Mouse (Mus musculus): Measurements from ENCODE around the gene Ccdc114.
"Not testable (repeated sequence)": the region's sequence is repeated elsewhere in the genome, so short reads cannot be mapped to it uniquely, and the experiment has no call there.

Ccdc114 gene

DNA sequence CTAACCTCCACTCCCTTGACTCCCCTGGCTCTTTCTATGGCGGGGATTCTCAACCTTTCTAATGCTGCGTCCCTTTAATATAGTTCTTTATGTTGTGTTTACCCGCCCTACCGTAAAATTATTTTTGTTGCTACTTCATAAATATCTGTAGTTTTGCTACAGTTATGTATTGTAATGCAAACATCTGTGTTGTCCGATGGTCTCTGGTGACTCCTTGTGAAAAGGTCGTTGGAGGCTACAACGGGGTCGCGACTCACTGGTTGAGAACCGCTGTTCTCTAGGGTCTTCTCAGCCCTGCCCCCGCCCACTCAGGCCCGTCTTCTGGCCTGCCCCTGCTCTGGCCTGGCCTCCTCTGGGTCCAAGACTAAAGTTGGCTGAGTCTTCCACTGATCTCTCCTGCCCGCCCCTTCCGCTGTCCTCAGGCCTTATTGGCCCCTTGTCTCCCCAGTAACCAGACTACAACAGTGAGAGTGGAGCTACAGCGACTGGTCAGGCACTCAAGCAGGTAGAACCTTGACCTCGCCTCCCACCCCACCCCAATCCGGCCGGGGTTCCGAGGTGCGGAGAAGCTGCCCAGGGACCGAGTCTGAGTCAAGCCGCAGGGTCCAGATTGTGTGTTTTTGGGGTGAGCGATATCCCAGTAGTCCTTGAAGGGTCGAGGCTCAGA is at the start of gene Ccdc114:
Gene Ccdc114, plus strand, starts transcription at position 311 of the 667 bp plus-strand sequence.
- DNase-seq (ENCODE audit: low spot score in 2 of 2): peak; percentile 76 to 81

DNA sequence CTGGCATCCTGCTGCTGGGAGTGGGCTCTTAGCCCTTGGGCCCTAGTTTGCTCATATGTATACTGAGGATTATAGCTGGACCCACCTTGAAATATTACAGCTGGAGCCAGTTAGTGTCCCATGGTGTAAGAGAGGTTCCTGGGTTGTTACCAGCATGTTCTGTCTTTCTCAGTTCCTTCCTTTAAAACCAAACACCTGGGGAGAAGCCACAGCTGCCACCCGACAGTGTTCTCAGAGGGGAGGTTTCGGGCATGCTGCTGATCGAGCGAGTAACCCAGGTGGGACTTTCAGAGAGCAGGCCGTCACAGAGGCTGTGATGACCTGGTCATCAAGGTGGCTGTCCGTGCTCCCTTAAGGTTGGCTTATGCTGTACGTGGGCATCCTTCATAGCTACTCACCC is 47.0 kb upstream of the Ccdc114 start:
- DNase-seq (ENCODE audit: low spot score in 2 of 2): peak in 1 of 2 experiments; percentile 13

DNA sequence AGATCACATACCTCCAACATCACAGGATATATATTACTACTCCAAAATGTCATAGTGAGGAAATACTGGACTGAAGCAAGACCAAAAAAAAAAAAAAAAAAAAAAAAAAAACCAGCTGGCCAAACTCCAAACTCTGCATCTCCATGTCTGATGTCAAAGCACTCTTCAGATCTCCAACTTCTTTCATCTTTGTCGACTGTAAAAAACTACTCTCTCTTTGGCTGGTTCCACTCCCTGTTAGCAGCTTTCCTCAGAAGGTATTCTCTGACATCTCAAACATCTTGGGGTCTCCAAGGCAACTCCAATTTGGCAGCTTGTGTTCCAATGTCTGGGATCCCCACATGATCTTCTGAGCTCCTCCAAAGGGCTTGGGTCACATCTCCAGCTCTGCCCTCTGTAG is 45.6 kb upstream of the Ccdc114 start, which contains the start of gene Grin2d:
Gene Grin2d, minus strand, starts transcription at position 101 of the 400 bp plus-strand sequence.
- not testable (repeated sequence) for DNase-seq (ENCODE audit: low spot score in 2 of 2)

DNA sequence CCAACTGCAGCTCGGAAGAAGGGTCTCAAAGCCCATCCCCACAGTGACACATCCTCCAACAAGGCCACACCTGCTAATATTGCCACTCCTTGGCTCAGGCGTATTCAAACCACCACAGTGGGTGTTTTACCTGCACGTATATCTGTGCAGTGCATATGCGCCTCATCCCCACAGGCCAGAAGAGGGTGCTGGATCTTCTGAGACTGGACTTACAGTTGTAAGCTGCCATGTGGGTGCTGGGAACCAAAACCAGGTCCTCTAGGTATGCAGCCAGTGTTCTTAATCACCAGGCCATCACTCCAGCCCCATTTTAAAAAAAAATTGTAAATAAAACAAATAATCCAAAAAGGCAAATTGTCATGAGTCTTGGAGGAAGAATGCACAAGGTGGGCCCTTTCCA is 43.3 kb upstream of the Ccdc114 start:
- no peak for DNase-seq (ENCODE audit: low spot score in 2 of 2)

DNA sequence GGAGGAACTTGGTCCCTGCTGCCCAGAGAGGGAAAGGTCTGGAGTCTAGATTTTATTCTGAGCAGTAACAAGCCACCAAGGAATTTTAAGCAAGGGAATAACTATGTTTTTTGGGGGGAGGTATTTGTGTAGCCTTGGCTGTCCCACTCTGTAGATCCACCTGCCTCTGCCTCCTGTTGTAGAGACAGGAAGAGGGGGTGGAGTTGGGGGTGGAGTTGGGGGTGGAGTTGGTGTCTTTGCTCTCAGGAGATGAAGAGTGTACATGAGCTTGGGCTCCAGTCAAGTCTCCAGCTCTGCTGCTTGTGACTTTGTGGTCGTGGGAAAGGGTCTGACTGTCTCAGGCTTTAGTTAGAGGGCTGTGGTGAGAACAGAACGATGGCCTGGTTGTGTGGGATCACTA is 42.9 kb upstream of the Ccdc114 start:
- DNase-seq (ENCODE audit: low spot score in 2 of 2): no peak

DNA sequence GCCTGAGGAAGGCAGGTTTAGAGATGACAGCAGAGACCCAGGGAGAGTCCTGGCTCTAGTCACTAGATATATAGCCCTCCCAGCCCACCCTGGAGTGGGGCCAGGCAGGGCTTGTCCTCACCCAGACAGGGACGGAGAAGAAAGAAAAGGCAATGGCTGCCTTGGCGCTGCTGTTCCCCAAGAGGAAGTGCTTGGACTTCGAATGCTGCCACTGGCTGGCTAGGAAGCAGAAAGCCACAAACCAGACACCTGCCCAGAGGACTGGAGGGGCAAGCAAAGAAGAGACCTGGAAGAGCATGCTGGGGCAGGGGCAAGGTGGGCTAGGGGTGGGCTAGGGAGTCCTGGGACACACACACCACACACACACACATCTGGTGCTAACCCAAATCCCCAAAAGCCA is 36.6 kb upstream of the Ccdc114 start:
- no peak for DNase-seq (ENCODE audit: low spot score in 2 of 2)

DNA sequence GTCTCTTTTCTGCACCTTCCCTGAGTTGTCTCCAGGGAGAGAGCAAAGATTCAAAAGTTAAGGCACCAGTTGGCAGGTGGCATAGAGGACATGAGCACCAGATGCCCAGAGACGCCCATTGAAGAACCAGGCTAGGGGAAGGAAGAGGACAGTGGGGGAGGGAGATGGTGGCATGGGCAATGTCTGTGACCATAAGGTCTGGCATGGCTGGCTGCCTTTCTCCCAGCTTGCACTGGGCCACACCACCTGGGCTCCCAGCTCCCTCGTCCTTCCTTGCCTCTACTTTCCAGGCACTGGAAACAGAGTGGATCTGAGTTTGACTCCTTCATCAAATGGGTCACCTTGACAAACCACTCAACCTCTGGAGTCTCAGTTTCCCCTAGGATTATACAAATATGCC is 31.2 kb upstream of the Ccdc114 start:
- DNase-seq (ENCODE audit: low spot score in 2 of 2): no peak

DNA sequence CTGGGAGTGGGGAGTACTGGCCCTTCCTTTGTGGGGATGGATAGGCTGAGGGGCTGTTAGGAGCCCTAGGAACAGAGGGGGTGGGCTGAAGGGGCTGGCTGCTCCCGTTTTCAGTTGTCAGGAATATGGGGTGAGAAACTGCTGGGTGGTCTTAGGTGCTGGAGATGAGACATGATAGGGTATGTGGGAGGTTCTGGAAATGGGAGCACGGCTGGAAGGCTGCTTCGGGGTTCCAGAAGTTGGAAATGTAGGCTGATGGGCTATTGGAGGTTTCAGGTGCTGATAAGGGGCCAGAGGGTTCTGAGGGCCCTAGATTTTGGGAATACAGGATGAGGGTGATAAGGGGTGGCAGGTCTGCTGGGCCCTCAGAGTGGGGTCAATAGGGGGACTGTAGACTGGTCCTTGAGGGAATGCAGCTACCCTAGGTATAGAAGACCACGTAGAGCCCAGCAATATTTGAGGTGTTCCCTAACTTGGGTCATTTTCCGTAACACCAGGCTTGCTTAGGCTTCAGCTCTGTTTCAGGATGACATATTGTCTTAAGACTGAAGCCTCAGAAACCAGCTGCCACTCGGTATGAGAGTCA is 27.8 kb upstream of the Ccdc114 start:
- no peak for DNase-seq (ENCODE audit: low spot score in 2 of 2)

DNA sequence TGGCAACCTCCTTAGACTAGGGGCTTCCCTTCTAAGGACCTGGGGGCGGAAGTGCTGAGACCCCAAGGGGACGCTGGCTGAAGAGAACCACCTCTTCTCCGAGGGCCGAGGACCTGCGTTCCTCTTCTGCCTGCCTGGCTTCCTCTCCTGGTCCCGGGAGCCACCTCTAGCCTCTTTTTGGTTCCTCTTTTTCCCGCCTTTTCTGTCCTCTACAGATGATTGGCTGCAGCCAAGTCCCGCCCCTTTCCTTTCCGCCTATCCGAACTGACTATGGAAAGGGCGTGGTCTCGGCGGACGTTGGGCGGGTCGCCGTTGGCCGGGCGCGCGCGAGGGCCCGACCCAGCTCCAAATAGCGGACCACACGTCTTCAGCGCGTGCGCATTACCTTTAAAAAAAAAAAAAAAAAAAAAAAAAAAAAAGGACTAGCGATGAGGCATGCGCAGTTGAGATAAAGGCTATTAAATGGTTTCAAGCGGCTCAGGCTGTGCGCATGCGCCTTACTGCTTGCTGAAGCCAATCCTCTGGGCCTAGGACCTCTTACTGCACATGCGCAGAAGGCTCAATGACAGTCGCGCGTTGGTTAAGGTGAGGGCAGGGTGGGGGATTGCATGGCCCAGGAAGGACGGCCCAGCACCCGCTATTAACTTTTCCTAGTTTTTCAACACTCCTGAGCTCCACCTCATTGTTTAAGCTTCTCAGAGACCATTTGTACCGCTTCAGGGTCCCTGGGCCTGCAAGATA is 27.2 kb upstream of the Ccdc114 start, which contains the start of the genes Syngr4 and Tmem143:
Gene Syngr4, minus strand, starts transcription at position 198 of the 741 bp plus-strand sequence.
Gene Tmem143, plus strand, starts transcription at position 425 of the 741 bp plus-strand sequence.
- DNase-seq (ENCODE audit: low spot score in 2 of 2): peak; percentile 97

DNA sequence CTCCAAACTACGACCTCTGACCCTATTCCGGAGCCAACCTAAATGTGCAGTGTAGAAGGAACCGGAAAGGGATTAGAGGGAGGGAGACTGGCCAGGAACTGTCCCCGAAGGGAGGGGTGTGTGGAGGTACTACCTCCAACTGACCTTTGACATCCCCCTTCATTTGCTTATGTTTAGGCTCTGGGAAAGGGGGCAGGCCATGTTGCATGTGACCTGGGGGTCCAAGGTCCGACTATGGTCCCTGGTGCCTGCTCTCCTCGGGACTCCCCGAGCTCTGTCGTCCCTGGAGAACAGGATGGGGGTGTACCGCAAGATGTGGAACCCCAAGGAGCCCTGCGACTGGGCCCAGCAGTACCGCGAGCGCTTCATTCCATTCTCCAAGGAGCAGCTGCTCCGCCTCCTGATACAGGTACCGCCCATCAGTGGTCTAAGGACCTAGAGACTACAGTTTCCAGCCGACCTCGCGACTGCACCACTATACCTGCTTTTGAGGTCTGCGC is 26.6 kb upstream of the Ccdc114 start:
- peak; percentile 42 to 63 for DNase-seq (ENCODE audit: low spot score in 2 of 2)

DNA sequence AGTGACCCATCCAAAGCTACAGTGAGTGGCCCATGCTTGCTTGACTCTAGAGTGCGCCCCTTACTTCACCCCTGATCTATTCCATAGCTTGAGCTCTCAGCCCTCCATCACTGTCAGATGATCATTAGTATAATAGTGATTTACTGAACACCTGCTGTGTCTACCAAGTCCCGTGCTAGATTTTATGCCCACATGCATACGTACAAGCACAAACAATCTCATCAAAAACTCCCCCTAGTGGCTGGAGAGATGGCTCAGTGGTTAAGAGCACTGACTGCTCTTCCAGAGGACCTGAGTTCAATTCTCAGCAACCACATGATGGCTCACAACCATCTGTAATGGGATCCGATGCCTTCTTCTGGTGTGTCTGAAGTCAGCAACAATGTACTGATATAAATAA is 25.7 kb upstream of the Ccdc114 start:
- peak; percentile 50 to 68 for DNase-seq (ENCODE audit: low spot score in 2 of 2)

DNA sequence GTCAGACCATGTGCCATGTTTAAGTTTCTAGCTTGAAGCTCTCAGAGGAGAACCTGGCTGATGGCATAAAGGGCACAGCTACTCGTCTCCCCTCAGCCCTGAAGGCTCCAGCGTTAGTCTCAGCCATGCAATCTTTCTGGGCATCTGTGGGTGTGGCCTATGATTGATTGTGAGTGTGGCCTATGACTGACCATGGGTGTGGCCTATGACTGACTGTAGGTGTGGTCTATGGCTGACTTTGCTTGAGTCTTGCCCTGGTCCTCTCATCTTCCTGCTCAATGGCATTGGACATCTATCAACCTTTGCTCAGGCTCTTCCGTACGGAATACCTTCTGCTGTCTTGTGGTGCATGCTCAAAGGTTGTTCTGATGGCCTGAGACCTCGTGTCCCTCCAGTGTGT is 22.3 kb upstream of the Ccdc114 start:
- DNase-seq (ENCODE audit: low spot score in 2 of 2): no peak

DNA sequence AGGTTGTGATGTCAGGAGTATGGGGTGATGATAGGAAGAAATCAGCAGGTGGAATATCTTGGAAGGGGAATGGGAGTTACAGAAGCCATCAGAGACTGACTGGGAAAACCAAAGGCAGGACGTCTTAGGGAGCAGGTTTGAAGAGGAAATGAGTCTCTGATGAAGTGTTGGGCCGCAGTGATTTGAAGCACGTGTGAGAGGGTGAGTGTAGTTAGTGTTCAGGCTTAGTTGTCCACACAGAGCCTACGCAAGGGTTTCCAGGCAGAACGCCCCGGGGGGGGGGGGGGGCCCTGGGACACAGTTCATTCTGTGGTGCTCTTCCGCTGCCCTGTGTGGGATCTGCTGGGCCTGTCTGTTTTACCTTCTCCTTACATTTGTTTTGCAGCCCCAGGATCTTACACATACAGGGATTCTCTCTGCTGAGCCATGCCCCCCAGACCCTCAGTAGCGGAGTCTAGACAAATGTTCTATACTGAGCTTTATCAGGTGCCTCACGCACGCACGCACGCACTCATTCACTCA is 21.3 kb upstream of the Ccdc114 start:
- no peak for DNase-seq (ENCODE audit: low spot score in 2 of 2)

DNA sequence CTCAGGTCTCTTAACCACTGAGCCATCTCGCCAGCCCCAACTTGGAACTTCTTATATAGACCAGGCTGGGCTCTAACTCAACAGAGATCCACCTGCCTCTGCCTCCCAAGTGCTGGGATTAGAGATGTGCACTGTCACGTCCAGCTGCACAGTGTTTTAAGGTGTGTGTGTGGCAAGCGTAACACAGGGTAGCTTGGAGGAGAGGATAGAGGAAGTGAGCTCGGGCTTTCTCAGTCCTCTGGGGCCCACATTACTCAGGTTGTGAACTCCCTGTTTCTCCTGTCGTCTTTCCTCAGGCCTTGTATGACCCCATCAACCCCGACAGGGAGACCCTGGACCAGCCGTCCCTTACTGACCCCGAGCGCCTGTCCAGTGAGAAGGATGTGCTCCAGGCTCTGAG is 17.2 kb upstream of the Ccdc114 start:
- no peak for DNase-seq (ENCODE audit: low spot score in 2 of 2)

DNA sequence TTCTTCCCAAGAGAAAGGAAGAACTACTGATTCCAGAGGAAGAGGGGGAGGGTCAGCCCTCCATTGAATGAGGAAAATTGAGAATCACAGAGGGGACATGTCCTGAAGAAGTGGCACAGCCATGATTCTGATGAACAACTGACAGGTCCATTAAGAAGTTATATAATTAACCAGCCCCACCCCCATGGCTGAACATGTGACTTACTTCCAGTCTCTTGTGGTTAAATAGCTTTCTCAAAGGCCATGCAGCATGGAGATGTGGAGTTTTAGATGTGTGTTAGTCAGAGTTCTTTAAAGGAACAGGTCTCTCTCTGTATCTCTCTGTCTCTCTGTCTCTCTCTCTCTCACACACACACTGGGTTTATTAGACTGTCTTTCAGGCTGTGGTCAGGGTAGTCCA is 15.5 kb upstream of the Ccdc114 start:
- no peak for DNase-seq (ENCODE audit: low spot score in 2 of 2)

DNA sequence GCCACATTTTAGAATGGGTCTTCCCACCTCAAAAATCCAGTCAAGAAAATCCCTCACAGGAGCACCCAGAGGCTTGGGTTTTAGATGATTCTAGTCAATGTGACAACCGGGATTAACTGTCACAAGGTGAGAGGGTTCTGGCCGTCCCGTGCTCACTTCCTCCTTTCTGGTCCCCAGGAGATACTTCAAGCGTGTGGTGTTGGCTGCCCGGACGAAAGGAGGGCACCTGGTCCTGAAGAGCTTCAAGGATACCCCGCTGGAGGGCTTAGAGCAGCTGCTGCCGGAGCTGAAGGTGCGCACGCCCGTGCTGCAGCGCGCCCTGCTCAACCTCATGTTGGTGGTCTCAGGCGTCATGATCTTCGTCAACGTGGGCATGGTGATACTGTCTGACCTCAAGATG is 14.7 kb upstream of the Ccdc114 start:
- no peak for DNase-seq (ENCODE audit: low spot score in 2 of 2)

DNA sequence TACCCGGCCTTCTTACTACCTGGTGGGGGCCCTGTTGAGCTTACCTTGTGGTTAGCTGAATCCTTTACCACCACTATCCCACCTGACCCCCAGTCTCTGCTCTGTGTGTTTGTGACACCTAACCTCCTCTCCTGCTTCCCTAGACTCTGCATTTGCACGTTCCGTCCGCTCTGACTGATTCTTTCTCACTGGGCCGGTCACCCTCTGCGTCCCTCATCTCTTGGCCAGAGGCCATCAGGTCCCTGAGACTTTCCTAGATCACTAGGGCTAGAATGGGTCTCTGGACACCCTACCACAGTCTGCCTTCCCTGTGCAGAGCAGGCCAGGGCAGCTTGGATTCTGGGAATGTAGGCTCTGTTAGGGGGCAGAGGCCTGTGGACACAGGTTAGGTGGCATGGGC is 9.8 kb upstream of the Ccdc114 start:
- DNase-seq (ENCODE audit: low spot score in 2 of 2): no peak

DNA sequence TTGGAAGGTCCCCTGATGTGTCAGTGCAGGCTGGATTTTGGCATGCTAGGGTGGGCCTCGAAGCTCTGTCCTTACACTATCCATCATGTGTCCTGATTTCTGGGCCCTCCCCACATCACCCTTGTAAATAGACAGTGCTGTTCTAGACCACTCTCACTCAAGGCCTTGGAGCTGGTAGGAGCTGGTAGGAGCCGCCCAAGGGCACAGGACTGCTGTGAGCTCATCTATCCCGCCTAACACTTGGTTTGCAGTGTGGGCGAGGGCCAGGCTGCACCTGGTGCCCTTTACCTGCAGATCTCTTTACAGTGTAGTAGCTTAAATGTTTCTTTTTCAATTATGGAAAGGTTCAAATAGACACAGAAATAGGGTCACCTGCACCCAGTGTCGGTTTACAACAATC is 8.9 kb upstream of the Ccdc114 start:
- DNase-seq (ENCODE audit: low spot score in 2 of 2): no peak

DNA sequence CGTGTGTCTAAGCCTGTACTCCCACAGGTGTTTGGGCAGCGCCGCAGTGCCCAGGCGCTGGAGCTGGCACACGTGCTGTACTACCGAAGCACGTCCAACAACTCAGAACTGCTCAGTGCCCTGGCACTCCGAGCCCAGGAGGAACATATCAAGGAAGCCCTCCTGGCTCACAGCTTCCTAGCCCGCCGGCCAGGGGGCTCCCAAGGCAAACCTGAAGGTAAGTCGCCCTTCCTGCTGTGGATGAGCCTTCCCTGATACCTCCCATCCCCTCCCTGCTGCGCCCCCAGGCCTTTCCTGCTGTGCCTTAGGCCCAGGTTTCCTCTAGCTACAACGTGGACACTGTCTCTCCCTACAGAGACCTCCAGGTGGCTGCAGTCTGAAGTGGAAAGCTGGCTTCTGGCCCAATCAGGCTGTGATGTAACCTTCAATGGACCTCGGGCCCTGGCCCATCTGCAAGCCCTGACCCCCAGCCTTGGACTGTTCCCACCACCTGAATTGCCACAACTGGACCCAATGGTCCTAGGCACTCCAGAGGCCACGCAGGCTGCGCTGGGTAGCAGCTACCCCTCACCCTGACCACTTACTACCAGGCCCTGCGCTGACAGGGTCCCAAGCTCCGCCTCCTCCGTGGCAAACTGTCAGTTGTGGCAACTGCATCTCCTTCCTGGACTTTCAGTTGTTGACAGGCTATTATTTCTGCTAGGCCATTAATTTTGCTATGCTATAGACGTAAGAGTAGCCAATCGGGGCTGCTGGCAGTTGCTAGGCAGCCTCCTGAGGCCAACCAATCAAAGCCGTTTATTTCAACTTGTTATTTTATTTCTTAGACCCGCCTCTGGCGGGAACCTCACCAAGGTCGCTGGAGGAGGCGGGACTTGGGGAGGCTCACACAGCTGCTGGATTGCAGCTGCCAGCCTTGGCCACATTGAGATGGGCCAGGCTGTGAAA is 7.5 kb upstream of the Ccdc114 start:
- peak; percentile 82 to 87 for DNase-seq (ENCODE audit: low spot score in 2 of 2)

DNA sequence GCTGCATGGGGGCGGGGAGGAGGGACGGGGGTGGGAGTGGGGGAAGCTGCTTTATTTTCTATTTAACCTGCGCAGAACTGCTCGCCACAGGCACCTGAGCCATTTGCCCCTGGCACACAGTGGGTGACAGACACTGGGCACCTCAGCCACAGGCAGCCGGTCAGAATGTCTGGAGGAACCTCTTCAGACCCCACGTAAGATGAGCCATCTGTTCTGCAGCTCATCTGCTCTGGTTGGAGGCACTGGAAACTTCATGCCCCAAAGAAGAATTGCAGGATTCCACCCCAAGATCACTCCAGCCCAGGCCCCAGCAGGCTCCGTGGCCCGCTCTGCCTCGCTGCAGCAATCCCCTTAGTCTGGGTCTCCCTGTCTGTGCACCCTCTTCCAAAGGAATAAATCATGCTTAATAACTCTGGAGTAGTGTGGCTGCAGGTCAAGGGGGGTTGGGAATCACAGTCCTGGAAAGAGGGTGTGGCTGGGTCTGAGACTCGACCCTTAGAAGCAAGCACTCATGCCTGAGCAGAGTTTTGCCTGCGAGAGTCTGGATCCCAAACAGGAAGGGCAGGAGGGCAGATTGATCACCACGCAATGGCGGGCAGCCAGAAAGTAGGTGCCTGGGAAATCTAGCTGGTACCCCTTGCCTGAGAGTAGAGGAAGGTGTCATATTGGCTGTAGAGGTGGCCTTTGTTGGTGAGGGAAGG is 6.7 kb upstream of the Ccdc114 start:
- no peak for DNase-seq (ENCODE audit: low spot score in 2 of 2)

DNA sequence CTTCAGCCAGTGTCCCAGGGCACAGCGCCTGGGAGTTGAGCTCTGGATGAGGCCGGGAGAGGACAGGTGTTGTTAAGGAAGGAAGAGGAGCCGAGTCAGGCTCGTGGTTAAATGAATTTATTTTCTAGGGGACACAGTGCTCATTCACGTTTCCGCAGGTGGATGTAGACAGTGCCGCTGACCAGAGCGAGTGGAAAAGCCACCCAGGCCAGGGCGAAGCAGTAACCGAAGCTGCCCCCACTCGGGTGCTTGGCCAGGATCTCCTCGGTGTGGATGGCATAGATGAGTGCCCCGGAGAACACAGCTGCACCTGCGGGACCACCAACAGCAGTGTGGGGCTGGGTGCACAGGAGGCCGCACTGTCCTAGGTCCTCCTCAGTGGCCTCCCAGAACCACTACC is 5.9 kb upstream of the Ccdc114 start:
- DNase-seq (ENCODE audit: low spot score in 2 of 2): no peak
